Mouse (Mus musculus): ENCODE measurements around the gene Dynlt1f.
"Not testable (repeated sequence)": the region's sequence is repeated elsewhere in the genome, so short reads cannot be mapped to it uniquely, and the experiment has no call there.

GRCm38 (mm10) chr17:6644210-6644609 lies 11.5 kb downstream of the Dynlt1f start:
- not testable (repeated sequence) for TF ChIP-seq CTCF (conservative IDR thresholded peaks at IDR 0.05; ENCODE audit: low read length); NANOG (IDR thresholded peaks at IDR 0.05; ENCODE audit: borderline replicate concordance, low read length); POU5F1 (IDR thresholded peaks at IDR 0.05; ENCODE audit: borderline replicate concordance, low read length)
